Mouse (Mus musculus): ENCODE data around the gene Usp5. TPM values are rescaled to one million over a fixed set of nuclear protein-coding genes. Genes with fewer than 3 reads are reported as not detected.
A peak's percentile ranks its signal among the peaks of the same experiment; 100 is the strongest.
"Not testable (repeated sequence)": the region's sequence is repeated elsewhere in the genome, so short reads cannot be mapped to it uniquely, and the experiment has no call there.

Gene Usp5
- total RNA-seq, 4 experiments from 2014 or later: 181 to 196 (median 186) TPM

DNA sequence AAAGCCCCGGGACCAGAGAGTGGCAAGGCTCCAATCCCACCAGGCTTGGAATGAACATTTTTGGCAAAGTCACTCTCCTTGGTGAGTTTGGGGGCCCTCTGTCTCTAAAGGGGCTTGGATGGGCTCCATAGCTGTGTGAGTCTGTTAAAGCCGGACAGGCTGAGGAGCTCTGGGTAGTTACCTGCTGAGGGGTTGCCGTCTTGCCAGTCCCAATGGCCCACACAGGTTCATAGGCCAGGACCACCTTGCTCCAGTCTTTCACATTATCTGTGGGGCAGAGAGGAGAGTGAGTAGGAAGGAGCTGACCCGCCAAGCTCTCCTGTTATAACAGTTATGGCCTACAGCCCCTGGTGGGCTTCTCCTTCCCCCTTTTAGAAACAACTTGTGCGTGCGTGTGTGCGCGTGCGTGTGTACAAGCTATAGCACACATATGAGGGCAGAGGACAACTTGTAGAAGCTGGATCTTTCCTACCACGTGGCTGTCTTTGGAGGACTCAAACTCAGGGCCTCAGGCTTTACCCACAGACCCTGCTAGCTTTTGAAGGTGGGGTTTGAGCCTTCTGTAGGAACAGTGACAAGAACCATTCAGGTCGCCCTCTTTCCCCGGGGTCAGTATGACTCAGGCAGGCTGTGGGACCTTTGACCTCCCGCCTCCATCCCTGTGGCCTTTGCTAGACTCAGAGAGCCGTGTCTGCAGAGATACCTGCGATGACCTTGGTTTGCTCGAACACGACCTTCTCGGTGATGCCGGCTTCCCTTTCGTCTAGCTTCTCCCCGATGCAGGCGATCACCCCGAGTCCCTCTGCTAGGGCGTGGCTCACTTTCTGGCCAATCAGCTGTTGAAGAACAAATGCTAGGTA, 17.4 kb downstream of the Usp5 start:
- DNase-seq (ENCODE audit: low spot score in 2 of 2): no peak

DNA sequence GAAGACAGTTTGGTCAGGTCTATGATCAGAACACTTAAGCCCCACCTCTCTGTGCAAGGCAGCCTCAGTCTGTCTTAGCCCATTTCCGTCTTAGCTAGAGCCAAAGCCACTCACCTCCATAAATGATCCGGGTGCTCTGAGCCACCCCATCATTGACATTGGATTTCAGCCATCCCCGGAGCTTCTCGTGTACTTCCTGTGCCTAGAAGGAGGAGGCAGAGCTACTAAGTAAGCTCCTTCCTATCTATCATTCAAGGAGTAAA, 17.9 kb downstream of the Usp5 start:
- no peak for DNase-seq (ENCODE audit: low spot score in 2 of 2)

DNA sequence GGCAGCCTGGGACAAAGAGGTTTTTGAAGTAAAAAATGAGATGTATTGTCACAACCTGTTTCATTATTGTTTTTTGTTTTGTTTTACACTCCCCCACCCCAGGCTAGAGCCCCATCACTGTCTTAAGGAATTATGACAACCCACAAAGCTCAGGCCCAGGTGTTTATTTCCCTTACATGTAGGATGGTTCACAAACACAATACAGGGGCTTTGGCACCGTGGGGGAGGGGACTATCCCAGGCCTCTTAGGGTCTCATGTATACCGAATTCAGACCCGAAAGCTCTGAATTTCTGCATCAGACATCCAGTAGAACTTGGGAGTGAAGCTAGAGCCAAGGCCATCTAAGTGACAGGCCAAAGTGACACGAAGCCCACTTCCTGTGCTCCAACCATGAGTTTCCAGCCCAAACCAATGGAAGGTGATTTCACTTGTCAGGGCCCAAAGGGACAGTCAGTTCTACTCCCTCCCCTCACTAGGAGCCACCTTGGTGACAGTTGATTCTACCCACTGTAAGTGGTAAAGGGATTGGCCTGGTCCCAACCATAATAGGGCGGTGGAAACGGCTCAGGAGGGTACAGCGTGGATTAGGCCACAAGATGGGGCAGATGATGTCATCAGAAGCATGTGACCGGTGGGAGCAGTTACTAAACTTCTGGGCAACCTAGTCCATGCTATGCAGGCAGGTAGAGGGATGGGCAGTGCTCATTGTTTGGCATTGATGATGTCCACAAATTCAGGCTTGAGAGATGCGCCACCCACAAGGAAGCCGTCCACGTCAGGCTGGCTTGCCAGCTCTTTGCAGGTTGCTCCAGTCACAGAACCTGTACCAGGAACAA, 18.5 kb downstream of the Usp5 start:
- not testable (repeated sequence) for DNase-seq (ENCODE audit: low spot score in 2 of 2)

DNA sequence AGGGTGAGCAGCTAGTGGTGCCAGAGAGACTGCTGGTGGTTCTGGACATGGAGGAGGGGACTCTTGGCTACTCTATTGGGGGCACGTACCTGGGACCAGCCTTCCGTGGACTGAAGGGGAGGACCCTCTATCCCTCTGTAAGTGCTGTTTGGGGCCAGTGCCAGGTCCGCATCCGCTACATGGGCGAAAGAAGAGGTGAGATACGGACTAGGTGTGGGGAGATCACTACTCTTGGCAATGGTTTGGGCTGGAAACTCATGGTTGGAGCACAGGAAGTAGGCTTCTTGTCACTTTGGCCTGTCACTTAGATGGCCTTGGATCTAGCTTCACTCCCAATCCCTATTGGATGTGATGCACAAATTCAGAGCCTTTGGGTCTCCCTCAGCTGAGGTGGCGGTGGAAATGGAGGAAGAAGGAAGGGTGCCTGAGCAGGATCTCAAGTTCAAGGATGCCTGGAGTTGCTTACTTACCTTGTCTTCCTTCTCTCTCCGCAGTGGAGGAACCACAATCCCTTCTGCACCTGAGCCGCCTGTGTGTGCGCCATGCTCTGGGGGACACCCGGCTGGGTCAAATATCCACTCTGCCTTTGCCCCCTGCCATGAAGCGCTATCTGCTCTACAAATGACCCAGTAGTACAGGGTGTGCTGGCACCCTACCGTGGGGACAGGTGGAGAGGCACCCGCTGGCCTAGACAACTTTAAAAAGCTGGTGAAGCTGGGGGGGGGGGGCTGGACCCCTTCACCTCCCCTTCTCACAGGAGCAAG, 19.3 kb downstream of the Usp5 start:
- DNase-seq (ENCODE audit: low spot score in 2 of 2): no peak

DNA sequence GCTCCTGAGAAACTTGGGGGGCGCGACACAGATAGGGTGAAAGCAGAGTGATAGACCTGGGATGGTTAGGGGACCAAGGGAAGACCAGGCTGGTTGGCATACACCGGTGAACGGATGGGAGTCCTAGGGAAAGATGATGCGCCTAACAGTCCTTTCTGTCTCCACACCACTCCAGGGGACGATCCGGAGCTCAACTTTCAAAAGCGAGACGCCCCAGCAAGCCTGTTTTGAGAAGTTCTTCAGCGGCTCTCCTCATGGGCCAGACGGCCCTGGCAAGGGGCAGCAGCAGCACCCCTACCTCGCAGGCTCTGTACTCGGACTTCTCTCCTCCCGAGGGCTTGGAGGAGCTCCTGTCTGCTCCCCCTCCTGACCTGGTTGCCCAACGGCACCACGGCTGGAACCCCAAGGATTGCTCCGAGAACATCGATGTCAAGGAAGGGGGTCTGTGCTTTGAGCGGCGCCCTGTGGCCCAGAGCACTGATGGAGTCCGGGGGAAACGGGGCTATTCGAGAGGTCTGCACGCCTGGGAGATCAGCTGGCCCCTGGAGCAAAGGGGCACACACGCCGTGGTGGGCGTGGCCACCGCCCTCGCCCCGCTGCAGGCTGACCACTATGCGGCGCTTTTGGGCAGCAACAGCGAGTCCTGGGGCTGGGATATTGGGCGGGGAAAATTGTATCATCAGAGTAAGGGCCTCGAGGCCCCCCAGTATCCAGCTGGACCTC, 20.1 kb downstream of the Usp5 start:
- peak in 1 of 2 experiments; percentile 45 for DNase-seq (ENCODE audit: low spot score in 2 of 2)

DNA sequence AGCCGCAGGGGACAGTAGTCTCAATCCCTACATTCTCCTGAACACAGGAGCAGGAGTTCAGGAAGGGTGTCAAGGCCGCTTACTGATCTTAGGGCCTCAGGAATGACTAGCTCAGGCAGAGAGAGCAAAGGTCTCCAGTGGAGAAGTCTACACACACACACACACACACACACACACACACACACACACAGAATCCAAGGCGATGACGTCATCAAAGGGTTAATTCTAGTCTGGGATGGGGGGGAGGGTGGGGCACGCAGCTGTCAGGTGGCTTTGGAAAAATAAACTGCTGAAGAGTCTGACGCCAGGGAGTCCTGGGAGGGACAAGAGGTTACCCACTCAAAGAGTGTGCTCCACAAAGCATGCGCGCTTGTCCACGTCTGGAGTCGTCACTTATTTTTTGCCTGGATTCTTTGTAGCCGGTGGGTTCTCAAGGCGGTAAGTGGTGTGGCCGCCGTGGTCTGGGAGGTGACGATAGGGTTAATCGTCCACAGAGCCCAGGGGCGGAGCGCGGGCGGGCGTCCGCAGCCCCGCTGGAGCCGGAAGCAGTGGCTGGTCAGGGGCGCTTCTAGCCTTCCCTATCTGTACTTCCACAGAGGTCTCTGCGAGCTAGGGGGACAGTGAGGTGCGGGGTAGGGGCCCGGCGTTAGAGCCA, 20.8 kb downstream of the Usp5 start, which contains the start of gene Spsb2:
Spsb2 (plus strand) TSS at position 304 of the 655 bp plus-strand sequence.
- no peak for DNase-seq (ENCODE audit: low spot score in 2 of 2)

DNA sequence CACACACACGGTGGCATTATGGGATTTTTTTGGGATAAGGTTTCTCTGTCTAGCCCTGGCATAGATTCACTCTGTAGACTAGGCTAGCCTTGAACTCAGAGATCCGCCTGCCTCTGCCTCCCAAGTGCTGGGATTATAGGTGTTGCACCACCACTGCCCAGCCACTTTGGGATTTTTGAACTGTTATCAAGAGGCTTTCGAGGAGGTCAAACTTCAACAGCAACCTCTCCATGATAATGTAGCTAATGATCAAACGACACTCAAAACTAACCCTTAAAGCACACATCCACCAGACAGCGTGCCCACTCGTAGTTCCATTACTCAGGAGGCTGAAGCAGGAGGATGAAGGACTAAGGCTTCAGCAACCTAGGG, 21.3 kb downstream of the Usp5 start:
- no peak for DNase-seq (ENCODE audit: low spot score in 2 of 2)

DNA sequence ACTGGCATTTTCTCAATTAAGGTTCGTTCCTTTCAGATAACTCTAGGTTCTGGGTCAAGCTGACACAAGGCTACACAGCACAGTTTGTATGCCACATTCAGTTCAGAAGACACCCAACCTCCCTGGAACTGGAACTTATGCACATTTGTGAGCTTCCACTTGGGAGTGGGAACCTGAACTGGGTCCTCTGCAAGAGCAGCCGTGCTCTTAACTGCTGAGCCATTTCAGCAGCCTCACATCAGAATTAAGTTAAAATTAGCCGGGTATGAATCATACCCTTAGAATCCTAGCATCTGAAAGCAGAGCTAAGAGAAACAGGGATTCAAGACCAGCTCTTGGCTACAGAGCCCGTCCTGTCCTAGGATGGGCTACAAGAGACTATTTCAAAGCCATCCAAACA, 21.9 kb downstream of the Usp5 start:
- DNase-seq (ENCODE audit: low spot score in 2 of 2): no peak

DNA sequence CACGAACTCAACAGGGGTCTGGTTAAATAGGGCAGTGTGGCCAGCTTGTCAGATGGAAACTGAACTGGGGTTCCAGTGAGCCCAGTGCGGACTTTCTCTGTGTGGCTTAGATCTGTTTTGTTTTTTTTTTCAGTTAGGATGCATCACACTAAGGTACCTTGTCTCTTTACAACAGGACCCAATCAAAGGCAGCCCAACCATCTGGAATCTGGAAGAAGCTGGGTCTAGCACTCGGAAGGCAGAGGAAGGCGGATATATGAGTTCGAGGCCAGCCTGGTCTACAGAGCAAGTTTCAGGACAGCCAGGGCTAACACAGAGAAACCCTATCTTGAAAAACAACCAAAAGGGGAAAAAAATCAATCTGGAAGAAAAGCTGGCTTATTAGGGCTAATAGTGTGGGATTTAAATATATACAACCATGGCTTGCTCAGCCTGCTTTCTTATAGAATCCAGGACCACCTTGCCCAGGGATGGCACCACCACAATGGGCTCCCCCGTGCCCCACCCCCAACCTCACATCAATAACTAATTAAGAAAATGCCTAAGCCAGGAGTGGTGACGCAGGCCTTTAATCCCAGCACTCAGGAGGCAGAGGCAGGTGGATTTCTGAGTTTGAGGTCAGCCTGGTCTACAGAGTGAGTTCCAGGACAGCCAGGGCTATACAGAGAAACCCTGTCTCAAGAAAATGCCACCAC, 22.7 kb downstream of the Usp5 start:
- no peak for DNase-seq (ENCODE audit: low spot score in 2 of 2)

DNA sequence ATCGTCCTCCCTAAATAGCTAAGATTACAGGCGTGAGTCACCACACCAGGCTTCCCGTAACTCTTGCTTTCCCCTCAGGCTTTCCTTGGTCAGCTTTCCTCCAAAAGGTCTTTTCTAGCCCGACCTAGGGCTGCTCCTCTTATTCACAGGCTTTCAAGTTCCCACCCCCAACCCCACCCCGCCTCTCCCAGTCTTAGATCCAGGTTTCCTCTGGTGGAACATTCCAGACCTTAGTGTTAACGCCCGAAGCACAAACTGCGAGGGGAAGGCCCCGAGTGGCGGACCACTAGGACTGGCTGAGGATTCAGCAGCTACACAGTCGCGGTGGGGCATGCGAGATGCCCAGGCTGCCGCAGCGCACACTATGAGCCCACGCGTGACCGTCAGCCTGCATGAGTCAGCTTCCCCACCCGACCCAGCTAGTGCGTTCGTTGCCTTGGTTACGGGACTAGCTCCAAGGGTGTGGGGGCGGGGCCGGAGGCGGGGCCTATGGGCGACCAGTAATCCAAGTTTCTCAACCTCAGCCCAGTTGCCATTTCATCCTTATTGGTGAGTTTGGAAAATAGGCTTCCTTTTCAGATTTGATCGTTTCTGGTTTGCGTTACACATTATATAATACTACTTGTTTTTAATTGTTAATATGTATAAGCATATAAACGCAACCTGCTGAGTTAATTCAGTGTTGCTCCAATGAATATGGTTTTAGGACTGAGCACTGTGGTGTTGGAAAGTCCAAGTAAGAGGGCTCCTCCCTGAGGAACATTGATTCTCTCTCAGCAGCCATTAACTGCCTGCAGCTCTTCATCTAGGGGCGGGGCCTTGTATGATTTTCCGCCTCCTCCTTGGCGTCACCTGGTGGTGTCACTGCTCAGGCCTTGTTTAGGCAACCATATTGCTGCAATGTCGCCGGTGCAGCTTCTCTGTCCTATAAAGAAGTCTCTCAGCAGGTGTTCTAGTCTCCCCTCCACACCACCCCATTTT, 23.7 kb downstream of the Usp5 start:
- peak; percentile 95 to 96 for DNase-seq (ENCODE audit: low spot score in 2 of 2)

DNA sequence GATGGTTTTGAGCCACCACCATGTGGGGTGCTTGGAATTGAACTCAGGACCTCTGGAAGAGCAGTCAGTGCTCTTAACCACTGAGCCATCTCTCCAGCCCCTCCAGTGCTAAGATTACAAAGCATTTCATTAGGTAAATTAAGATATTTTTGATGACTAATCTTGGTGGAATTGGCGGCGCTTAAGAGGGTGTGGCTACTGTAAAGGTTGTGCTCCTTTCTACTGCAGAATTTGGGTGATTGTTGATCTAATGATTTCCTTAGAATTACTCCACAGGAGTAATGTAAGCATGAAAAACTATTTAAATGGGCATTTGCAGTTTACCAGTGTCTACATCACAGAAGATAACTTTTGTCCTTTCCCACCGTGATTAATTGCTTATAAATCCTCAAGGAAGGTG, 24.9 kb downstream of the Usp5 start:
- DNase-seq (ENCODE audit: low spot score in 2 of 2): no peak

DNA sequence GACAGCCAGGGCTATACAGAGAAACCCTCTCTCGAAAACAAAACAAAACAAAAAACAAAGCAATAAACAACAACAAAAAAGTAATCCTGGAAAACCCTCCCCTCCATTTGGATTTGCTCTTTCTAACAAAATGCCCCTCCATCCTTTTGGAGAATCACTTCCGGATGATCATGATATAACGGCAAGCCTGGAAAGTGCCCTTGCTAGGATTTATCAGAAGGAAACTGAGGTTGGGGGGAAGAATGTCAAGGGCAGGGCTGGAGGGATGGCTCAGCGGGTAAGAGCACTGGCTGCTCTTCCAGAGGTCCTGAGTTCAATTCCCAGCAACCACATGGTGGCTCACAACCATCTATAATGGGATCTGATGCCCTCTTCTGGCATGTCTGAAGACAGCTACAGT, 25.6 kb downstream of the Usp5 start:
- not testable (repeated sequence) for DNase-seq (ENCODE audit: low spot score in 2 of 2)

DNA sequence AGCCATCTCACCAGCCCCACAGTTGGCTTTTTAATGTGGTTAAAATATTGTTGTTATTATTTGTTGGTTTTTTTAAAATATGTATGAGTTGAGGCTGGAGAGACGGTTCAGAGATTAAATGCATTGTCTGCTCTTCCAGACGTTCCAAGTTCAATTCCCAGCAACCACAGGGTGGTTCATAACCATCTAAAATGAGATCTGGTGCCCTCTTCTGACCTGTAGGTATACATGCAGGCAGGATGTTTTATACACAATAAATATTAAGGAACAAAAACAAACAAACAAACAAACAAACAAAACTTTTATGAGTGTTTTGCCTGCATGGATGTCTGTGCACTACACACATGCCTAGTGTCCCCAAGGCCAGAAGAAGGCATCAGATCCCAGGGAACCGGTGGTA, 26.2 kb downstream of the Usp5 start:
- DNase-seq (ENCODE audit: low spot score in 2 of 2): no peak

DNA sequence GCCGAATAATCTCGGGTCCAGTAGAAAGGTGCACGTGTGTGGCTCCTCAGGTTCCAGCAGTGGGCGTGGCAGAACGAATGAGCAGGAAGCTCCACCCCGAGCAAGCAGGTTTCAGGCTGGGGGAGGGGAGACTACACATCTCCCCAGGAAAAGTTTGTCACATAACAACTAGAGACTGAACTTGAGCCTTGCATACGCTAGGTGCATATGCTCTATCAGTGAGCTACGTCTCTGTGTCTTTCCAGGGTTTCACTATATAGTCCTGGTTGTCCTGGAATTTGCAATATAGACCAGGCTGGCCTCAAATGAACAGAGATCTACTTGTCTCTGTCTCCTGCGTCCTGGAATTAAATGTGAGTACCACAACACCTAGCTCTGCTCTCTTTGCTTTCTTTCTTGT, 26.9 kb downstream of the Usp5 start:
- DNase-seq (ENCODE audit: low spot score in 2 of 2): not testable (repeated sequence)

DNA sequence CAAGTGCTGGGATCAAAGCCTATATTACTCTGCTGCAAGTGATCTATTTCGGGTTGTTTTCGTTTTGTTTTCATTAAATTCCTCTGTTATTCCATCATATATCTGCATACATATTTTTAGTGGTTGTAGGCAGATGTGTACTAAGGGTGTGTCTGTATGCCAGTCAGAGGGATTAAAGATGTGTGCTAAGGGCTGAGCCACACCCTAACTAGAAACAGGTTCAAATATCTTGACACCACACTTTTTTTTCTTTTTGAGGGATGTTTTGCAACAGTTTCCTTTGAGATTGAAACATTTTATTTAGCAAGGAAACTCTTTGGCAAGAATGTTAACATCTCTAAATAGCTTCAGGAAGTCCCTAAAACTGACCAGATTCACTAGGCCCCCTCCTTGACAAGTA, 33.1 kb downstream of the Usp5 start:
- no peak for DNase-seq (ENCODE audit: low spot score in 2 of 2)

DNA sequence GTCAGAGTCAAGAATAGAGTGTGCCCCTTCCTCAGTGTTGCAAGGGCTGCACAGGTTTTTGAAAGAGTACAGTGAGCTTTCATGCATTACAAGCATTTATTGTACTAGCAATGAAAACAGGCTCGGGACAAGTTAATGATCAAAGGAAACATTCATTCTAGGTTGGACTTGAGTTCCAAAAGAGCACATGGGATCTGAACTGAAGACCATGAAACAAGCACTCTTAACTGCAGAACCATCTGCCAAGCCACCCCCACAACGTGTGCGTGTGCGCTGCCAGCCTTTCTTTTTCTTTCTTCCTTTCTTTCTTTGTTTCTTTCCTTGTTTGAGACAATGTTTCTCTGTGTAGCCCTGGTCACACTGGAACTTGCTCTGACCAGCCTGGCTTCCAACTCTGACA, 33.5 kb downstream of the Usp5 start:
- DNase-seq (ENCODE audit: low spot score in 2 of 2): no peak

DNA sequence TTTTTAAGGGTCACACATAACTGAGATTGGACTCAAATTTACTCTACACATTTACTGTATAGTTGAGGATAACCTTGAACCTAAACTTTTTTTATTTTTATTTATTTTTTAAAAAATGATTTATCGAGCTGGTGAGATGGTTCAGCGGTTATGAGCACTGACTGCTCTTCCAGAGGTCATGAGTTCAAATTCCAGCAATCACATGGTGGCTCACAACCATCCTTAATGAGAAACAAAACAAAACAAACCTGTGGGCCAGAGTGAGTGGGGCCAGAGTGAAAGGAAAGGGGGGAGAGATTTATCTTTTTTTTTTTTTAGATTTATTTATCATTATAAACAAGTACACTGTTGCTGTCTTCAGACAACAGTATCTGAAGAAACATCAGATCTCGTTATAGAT, 37.4 kb downstream of the Usp5 start:
- DNase-seq (ENCODE audit: low spot score in 2 of 2): no peak

DNA sequence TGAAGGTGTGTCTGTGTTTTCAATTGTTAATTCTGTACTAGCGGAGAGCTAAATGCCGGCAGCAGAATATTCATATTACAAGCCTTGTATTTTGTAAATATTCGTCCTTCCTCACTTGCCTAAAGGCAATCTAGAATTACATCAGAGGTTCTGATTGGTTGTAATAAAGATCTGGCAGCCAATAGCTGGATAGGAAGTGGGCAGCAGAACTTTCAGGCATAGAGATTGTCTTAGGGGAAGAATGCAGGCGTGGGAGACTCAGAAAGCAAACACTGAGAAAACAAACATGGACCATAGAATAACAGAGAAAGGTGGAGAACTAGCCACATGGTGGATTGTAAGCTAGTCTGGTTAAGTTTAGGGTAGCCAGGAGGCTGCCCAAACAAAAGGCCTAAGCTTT, 39.2 kb downstream of the Usp5 start:
- DNase-seq (ENCODE audit: low spot score in 2 of 2): no peak

DNA sequence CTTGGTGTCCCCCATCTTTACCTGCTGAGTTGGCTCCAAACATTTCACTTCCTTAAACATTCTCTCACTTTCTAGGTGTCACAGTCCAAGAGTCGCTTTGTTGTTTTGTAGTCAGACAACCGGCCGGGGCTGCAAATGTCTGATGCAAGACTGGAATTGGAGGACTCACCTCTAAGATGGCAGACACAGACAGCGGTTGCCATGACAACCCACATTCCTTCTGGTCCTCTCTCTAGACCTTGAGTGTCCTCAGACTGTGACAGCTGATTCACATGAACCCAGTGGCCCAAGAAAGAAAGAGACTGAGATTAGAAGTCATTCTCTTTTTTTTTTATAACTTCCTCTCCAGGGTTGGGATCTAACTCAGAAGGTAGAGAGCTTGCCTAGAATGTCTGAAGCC, 39.8 kb downstream of the Usp5 start:
- no peak for DNase-seq (ENCODE audit: low spot score in 2 of 2)

Data from layer of hippocampus, adult 8-10 months (tissue).